Mouse (Mus musculus): ENCODE data around the gene Rbbp8nl.

Gene Rbbp8nl

GRCm38 (mm10) chr2:180289440-180290108, at the start of gene Rbbp8nl:
TSS of gene Rbbp8nl (minus strand) at chr2:180289879.
- DNase-seq = no peak

DNA sequence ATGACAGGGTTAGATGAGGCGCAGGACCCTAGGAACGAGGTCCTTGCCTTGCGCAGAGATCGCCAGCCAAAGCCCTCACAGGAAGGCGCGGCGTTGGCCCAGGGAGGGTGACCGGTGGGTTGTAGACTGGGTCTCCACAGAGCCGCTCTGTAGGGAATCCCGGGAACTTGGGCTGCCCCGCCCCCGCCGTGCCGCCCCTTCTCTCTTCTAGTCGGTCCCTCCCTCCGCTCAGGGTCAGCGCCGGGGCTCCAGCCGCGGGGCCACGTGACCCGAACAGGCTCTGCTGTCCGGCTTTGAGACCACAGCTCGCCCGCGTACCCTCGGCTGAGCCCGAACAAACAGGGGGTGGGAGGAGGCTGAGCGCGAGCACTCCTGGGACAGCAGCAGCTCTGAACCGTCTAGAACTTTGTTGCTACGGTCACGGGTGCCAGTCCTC, 44.9 kb upstream of the Rbbp8nl start, which contains the start of gene Gata5:
Gene Gata5 (minus strand): TSS at position 149 of the 436 bp plus-strand sequence.
- DNase-seq = no peak

- no peak for DNase-seq
Observed at GRCm38 (mm10) chr2:180333778-180334550, 44.3 kb upstream of the Rbbp8nl start.

GRCm38 (mm10) chr2:180329466-180329865, 39.8 kb upstream of the Rbbp8nl start:
- no peak for DNase-seq

- no peak for DNase-seq
Observed at GRCm38 (mm10) chr2:180322674-180323355, 33.1 kb upstream of the Rbbp8nl start.

- no peak for DNase-seq
Observed at GRCm38 (mm10) chr2:180320216-180320615, 30.5 kb upstream of the Rbbp8nl start.

DNA sequence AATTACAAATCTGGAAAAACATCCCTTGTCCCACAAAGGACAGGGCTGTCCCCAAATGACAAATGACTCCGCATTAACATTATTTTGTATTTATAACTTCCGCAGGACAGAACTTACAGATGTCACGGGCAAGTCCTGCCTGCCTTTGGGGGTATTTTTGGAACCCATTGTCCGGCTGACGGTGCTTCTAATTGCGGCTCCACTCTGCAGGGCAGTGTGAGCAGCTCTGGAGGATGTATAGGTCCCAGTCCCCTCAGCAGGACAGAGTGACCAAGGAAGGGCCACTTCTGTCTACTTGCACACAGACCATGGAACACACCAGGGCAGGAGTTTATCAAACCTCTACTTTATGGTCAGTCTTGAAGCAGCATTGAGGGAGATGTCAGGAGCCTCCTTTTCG, 27.9 kb upstream of the Rbbp8nl start:
- no peak for DNase-seq

- DNase-seq = no peak
Observed at GRCm38 (mm10) chr2:180314292-180314691, 24.6 kb upstream of the Rbbp8nl start.

GRCm38 (mm10) chr2:180311147-180311546, 21.5 kb upstream of the Rbbp8nl start:
- DNase-seq = no peak

DNA sequence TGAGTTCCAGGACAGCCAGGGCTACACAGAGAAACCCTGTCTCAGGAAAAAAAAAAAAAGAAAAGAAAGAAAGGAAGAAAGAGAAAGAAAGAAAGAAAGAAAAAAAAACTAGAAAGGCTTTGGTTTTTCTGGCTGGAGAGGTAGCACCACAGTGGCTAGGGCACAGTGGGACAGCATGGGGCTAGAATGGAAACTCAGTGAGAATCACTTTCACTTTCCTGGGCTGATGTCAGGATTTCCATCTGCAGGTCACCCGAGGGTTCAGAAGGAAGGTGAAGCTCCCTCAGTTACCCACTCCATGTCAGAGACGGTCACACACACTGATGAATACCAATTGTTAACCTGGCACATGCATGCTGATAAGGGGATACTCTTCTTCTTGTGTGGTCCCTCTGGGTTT, 18.0 kb upstream of the Rbbp8nl start:
- no peak for DNase-seq

GRCm38 (mm10) chr2:180306423-180307168, 16.9 kb upstream of the Rbbp8nl start:
- peak; percentile 23 for DNase-seq

GRCm38 (mm10) chr2:180306009-180306408, 16.3 kb upstream of the Rbbp8nl start:
- DNase-seq = no peak

- DNase-seq = no peak
Observed at GRCm38 (mm10) chr2:180305490-180305889, 15.8 kb upstream of the Rbbp8nl start.

DNA sequence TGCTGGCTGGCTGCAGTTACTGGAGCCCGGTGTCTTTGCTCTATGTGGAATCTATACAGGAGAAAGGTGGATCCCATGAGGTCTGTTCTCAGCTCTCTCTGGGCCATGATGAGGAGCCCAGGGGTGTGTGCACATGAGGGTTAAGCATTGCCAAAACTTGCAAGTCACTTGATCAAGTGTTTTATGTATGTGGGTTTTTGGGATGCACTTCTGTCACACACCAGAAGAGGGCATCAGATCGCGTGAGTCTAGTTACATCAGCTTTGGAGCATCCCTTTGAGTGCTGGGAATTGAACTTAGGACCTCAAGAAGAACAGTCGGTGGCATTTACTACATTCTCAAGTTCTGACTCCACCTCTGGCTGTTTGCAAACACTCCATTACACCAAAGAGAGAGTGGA, 14.9 kb upstream of the Rbbp8nl start:
- DNase-seq = no peak

- no peak for DNase-seq
Observed at GRCm38 (mm10) chr2:180303468-180303867, 13.8 kb upstream of the Rbbp8nl start.

DNA sequence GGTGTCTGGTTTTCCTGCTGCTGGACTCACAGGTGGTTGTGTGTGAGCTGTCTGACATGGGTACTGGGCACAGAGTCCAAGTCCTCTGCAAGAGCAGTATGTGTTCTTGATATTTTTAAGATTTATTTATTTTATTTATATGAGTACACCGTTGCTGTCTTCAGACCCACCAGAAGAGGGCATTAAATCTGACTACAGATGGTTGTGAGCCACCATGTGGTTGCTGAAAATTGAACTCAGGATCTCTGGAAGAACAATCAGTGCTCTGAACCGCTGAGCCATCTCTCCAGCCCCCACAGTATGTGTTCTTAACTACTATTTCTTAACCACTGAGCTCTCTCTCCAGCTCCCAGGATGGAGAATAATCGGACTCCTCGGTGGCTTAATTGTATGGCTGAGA, 12.5 kb upstream of the Rbbp8nl start:
- no peak for DNase-seq

- no peak for DNase-seq
Observed at GRCm38 (mm10) chr2:180300771-180301170, 11.1 kb upstream of the Rbbp8nl start.

DNA sequence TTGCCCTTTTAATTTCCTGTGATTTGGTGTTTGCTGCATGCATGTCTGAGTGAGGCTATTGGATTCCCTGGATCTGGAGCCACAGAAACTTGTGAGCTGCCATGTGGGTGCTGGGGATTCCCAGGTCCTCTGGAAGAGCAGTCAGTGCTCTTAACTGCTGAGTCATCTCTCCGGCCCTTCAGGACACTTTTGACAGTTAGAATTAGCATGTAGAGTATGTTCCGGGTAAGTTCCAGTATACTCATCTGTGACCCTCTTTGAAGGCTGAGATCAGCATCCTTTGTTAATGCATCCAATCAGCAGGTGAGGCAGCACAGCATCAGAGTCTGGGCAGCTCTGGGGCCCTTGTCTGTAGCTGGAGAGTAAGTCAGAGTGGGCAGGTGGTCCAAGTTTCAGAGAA, 10.6 kb upstream of the Rbbp8nl start:
- no peak for DNase-seq

DNA sequence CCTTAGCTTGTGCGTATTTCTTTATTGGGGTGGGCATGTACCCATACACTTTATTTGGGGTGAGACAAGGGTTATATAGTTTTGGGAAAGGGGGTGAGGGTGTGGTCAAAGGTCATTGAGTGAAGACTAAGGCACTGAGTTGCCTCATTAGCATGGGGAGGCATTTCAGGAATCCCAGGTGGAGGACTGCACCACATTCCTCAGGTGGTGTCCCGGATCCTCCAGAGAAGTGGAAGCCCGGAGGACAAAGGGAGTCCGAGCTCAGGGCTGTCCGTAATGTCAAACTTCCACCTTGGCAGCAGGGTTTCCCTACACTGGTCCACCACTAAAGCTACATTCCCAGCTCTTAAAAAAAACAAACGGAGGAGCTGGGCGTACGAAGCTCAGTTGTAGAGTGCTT, 3.2 kb upstream of the Rbbp8nl start:
- no peak for DNase-seq

- no peak for DNase-seq
Observed at GRCm38 (mm10) chr2:180292026-180292425, 2.3 kb upstream of the Rbbp8nl start.

- no peak for DNase-seq
Observed at GRCm38 (mm10) chr2:180291566-180291965, 1.9 kb upstream of the Rbbp8nl start.

GRCm38 (mm10) chr2:180290503-180290902, 824 bp upstream of the Rbbp8nl start:
- no peak for DNase-seq

- no peak for DNase-seq
Observed at GRCm38 (mm10) chr2:180288966-180289365, 713 bp downstream of the Rbbp8nl start.
